Mouse (Mus musculus): Measurements from ENCODE around the gene Slc7a14. TPM values are rescaled to one million over a fixed set of nuclear protein-coding genes. Genes with fewer than 3 reads are reported as not detected.

Slc7a14 gene
- polyA plus RNA-seq, 3 experiments from 2014 or later: 0.04 TPM; not detected in 2

GRCm38 (mm10) chr3:31208046-31208445 is 102.1 kb downstream of the Slc7a14 start:
- no peak for ATAC-seq

GRCm38 (mm10) chr3:31205167-31205566 is 105.0 kb downstream of the Slc7a14 start:
- no peak for ATAC-seq

DNA sequence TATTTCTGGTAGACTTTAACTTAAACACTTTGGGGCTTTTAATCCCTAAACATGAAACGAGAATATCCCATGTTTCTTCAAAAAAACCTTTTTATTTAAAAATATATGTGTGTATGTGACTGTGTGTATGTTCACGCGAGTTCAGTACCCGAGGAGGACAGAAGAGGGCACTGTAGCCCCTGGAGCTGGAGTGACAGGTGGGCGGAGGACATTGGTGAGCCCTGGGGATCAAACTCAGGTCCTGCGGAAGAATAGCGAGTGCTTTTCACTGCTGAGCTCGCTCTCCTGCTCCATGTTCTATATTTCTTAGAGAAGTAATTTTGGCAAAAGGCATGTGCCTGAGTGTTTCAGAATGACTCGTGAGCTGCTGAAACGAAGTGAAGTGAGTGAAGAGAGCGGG is 106.2 kb downstream of the Slc7a14 start:
- ATAC-seq: no peak

GRCm38 (mm10) chr3:31199162-31199877 is 110.9 kb downstream of the Slc7a14 start:
- ATAC-seq: no peak

DNA sequence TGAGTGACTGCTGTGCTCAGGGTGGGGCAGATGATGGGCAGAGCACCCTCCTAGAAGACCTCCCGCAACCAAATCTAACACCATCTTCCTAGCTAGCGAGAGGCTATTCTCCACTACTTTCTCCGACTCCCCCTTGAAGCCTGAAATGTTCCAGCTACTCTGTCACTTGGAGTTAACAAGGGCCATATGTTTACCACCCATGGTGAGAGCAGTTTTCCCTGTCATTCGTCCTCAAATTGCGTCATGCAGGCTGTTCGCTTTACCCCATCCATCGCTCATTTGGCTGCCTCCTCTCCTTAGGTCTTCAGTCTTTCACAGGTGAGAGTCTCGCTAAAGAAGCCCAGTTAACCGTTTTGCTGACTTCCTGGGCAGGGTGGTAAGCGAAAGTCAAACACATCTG is 118.8 kb downstream of the Slc7a14 start:
- ATAC-seq: no peak

DNA sequence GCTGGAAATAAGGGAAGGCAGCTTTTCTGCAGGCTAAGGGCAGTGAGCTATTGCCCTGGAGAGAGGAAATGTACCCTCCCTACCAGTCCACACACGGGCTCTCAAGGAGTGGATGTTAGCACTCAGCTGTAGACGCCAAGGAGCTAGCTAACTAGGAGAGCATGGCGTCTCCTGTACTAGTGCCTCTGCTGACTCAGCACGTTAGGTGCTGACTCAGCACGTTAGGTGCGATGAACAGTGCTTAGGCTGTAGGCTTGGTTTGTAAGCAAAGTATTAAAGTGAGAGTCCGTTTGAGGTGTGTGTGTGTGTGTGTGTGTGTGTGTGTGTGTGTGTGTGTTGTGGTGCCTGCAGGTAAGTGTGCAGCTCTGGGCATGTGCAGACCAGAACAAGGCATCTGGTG is 119.8 kb downstream of the Slc7a14 start:
- no peak for ATAC-seq

DNA sequence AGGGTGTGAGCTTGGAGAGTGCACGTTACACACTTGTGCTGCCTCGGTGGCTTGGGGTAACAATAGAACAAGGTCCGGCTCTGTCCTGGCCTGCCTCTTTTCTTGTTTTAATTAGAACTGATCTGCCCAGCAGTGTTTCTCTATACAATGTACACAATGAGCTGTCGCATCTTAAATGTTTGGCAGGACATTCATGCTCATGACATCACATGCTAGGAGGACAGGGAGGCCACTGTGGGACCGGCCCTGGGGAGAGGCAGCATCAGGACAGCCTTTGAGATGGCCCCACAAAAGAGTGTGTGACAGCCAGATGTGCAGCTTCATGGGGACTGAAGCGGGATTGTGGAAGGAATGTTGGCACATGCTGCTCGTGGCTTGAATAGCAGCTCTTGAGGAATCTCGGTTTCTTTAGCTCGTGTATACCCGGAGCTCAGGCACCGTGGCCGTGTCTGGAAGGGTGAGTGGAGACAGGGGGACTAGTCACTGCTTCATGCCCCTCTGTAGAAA is 143.8 kb downstream of the Slc7a14 start:
- ATAC-seq: no peak

- no peak for ATAC-seq
These were observed 144.4 kb downstream of the Slc7a14 start for GRCm38 (mm10) chr3:31165803-31166202.

GRCm38 (mm10) chr3:31162860-31163259 is 147.3 kb downstream of the Slc7a14 start:
- no peak for ATAC-seq

- ATAC-seq: no peak
These were observed 148.8 kb downstream of the Slc7a14 start for GRCm38 (mm10) chr3:31161336-31161735.

- no peak for ATAC-seq
These were observed 150.1 kb downstream of the Slc7a14 start for GRCm38 (mm10) chr3:31160046-31160445.

GRCm38 (mm10) chr3:31157776-31158175 is 152.4 kb downstream of the Slc7a14 start:
- ATAC-seq: no peak

GRCm38 (mm10) chr3:31156126-31156525 is 154.1 kb downstream of the Slc7a14 start:
- no peak for ATAC-seq

Other genes with a start within 250 kb of the Slc7a14 start
- 10 to 100 TPM; 29.8 to 63.7 (median 62.7) TPM for gene Skil, start 215.3 kb downstream of the Slc7a14 start, polyA plus RNA-seq (2017; shearing (Covaris generic))
- not detected for gene Cldn11, start 160.5 kb downstream of the Slc7a14 start, polyA plus RNA-seq (2017; shearing (Covaris generic))

Measured in inflammation-experienced regulatory T-cells, adult 6 months (primary cell).